Mouse (Mus musculus): ENCODE results near the gene Cryaa. TPM values are rescaled to one million over a fixed set of nuclear protein-coding genes. Genes with fewer than 3 reads are reported as not detected.

The Cryaa gene
- not detected in 2 replicates for total RNA-seq (2014; rRNA removed)
- polyA plus RNA-seq (2012; rRNA removed), result not detected in 2 replicates

DNA sequence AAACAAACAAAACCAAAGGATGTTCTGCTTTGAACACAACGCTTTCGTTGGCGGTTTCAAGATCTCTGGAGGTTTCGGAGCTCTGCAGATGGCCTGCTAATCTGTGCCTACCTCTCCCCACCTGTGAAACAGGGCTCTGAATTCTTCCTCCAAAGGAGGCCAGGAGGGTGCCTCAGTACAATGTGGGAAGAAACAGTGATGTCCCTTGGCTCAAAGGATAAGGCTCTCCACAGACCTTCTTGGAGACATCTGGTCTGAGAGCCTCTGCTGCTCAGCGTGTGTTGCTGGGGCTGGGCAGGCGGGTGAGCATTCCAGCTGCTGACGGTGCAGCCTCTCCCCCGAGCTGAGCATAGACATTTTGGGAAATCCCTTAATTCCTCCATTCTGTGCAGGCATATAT, at the start of gene Cryaa:
Gene Cryaa (plus strand): TSS at position 301 of the 400 bp plus-strand sequence.
- no peaks in the 10 kb centered on the region for H3K27me3 ChIP-seq (ENCODE audit: control insufficient read depth, insufficient read depth, low read length)
- H3K36me3 ChIP-seq (ENCODE audit: control insufficient read depth, insufficient read depth, low read length), result no peaks in the 10 kb centered on the region
- no peaks in the 10 kb centered on the region for H3K4me1 ChIP-seq (ENCODE audit: control insufficient read depth, insufficient read depth, low read length)
- 75% methylated on average over 8 of the region's 8 CpGs for WGBS
- no peak within 1 kb of the TSS for H3K9ac ChIP-seq (ENCODE audit: low read depth, low read length)
- no peak for DNase-seq (ENCODE audit: extremely low read depth, low read depth, low spot score)
- H3K4me3 ChIP-seq (ENCODE audit: insufficient read depth, low read depth, low read length), result no peak within 1 kb of the TSS
- H3K79me2 ChIP-seq (ENCODE audit: control insufficient read depth, insufficient read depth, low read length), result no peaks in the 10 kb centered on the region
- no peak within 1 kb of the TSS for H3K27ac ChIP-seq (replicated peaks; ENCODE audit: insufficient read depth, low read depth, low read length)
- no peak for TF ChIP-seq CTCF (IDR thresholded peaks at IDR 0.05; ENCODE audit: low read depth, low read length)
- no peak for TF ChIP-seq POLR2A (IDR thresholded peaks at IDR 0.05; ENCODE audit: extremely low read depth, insufficient read depth, low read length)

DNA sequence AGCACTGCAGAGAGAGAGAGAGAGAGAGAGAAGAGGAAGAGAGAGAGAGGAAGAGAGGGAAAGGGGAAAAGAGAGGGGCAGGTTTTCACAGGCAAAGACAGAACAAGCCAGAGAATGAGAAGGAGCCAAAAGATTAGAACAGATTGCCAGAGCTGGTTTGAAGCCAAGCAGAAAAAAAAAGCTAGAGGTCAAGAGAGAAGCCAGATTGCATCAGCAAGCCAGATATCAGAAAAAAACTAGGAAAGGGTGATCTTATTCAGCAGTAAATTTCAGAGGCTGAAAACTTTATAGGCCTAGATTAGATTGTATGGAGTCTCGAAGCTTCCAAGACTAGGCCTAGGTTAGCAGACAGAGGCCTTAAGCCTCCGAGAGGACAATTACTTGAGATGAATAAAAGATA, 49.6 kb upstream of the Cryaa start:
- peak; percentile 92 for DNase-seq (ENCODE audit: extremely low read depth, low read depth, low spot score)
- H3K9ac ChIP-seq (ENCODE audit: low read depth, low read length), result no peak overlapping the region
- H3K27me3 ChIP-seq (ENCODE audit: control insufficient read depth, insufficient read depth, low read length), result no peaks in the 10 kb centered on the region
- peaks cover 20% of the 10 kb centered on the region for H3K36me3 ChIP-seq (ENCODE audit: control insufficient read depth, insufficient read depth, low read length)
- H3K27ac ChIP-seq (replicated peaks; ENCODE audit: insufficient read depth, low read depth, low read length), result peak overlapping the region; percentile 78; the same call in 1 of the 2 replicates
- no peak overlapping the region for H3K4me3 ChIP-seq (ENCODE audit: insufficient read depth, low read depth, low read length)
- H3K79me2 ChIP-seq (ENCODE audit: control insufficient read depth, insufficient read depth, low read length), result peaks cover 29% of the 10 kb centered on the region
- TF ChIP-seq CTCF (IDR thresholded peaks at IDR 0.05; ENCODE audit: low read depth, low read length) (no peak), POLR2A (IDR thresholded peaks at IDR 0.05; ENCODE audit: extremely low read depth, insufficient read depth, low read length) (no peak)
- WGBS, result 52% methylated on average over 2 of the region's 2 CpGs
- peaks cover 34% of the 10 kb centered on the region for H3K4me1 ChIP-seq (ENCODE audit: control insufficient read depth, insufficient read depth, low read length)

DNA sequence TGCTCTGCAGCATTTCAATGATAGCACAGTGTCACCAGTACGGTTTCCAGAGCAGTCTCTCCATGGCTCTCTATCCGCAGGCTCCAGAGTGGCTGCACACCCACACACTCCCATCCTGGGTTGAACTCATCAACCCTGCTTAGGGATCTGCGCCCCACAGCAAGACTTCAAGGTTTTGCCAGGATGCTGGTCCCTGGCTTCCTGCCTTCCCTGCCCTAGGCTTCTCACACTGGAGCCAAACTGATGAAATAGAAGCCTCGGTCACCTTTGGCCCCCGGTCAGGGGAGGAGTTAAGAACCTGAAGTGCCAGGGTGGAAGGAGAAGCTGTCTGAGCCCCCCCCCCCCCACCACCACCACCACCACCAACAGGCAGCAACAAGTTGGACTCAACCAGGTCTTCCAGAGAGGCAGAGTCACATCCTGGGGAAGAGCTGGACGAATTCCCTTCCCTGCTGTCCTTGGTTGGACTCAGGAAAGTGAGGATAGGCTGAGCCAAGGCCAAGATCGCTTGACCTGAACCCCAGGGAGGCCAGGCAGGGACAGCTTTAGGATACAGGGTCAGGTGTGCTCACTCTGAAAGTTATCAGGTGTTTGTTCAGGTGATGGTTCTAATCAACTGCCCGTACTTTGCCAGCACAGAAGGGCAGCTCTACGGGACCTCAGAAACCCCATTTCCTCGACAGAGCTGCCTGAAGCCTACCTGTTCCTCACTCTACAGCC, 46.4 kb upstream of the Cryaa start:
- TF ChIP-seq POLR2A (IDR thresholded peaks at IDR 0.05; ENCODE audit: extremely low read depth, insufficient read depth, low read length), result no peak
- no peak for TF ChIP-seq CTCF (IDR thresholded peaks at IDR 0.05; ENCODE audit: low read depth, low read length)
- peak overlapping the region; percentile 63 for H3K9ac ChIP-seq (ENCODE audit: low read depth, low read length)
- peak; percentile 92 for DNase-seq (ENCODE audit: extremely low read depth, low read depth, low spot score)
- peak overlapping the region; percentile 70 for H3K4me3 ChIP-seq (ENCODE audit: insufficient read depth, low read depth, low read length)
- peaks cover 37% of the 10 kb centered on the region for H3K4me1 ChIP-seq (ENCODE audit: control insufficient read depth, insufficient read depth, low read length)
- H3K36me3 ChIP-seq (ENCODE audit: control insufficient read depth, insufficient read depth, low read length), result peaks cover 4% of the 10 kb centered on the region; the same call in 1 of the 2 replicates
- H3K79me2 ChIP-seq (ENCODE audit: control insufficient read depth, insufficient read depth, low read length), result peaks cover 23% of the 10 kb centered on the region
- 15% methylated on average over 10 of the region's 10 CpGs for WGBS
- peak overlapping the region; percentile 96 for H3K27ac ChIP-seq (replicated peaks; ENCODE audit: insufficient read depth, low read depth, low read length)
- no peaks in the 10 kb centered on the region for H3K27me3 ChIP-seq (ENCODE audit: control insufficient read depth, insufficient read depth, low read length)

DNA sequence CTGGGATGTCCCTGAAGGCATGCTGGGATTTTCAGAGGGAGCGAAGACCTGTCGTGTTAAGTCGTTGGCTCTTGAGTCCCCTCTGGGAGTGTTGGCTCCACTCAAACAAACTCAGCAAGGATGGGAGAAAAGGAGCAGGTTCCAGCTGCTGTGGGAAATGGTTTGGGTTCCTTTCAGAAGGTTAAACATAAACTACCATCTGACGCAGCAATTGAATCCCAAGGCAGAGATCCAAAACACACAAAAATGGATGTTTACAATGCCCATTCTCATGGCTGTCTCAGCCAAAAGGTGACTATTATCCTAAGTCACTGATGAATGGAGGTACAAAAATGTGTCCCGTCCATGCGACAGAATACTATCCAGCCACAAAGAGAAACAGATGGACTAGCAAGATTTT, 44.6 kb upstream of the Cryaa start:
- peak overlapping the region; percentile 96 for H3K27ac ChIP-seq (replicated peaks; ENCODE audit: insufficient read depth, low read depth, low read length)

DNA sequence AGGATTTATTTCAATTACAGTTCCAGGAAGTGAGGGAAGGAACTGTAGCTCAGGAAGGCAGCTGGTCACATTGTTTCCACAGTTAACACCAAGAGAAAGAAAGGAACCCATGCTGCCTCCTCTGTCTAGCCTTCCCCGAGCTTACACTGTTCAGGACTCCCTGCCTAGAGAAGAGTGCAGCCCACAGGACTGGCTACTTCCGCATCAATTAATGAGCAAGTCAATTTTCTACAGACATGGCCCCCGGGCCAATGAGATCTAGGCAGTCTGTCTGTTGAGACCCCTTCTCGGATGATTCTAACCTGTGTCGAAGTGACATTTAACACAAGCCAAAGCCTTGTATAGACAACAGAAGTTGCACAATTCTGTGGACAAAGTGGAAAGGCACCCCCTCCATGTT, 42.7 kb upstream of the Cryaa start:
- TF ChIP-seq POLR2A (IDR thresholded peaks at IDR 0.05; ENCODE audit: extremely low read depth, insufficient read depth, low read length) (no peak), CTCF (IDR thresholded peaks at IDR 0.05; ENCODE audit: low read depth, low read length) (no peak)
- H3K9ac ChIP-seq (ENCODE audit: low read depth, low read length), result peak overlapping the region; percentile 29
- peak overlapping the region; percentile 95 for H3K27ac ChIP-seq (replicated peaks; ENCODE audit: insufficient read depth, low read depth, low read length)
- peak overlapping the region; percentile 12 for H3K4me3 ChIP-seq (ENCODE audit: insufficient read depth, low read depth, low read length)
- no peaks in the 10 kb centered on the region for H3K36me3 ChIP-seq (ENCODE audit: control insufficient read depth, insufficient read depth, low read length)
- WGBS, result 31% methylated on average over 5 of the region's 5 CpGs
- H3K4me1 ChIP-seq (ENCODE audit: control insufficient read depth, insufficient read depth, low read length), result peaks cover 36% of the 10 kb centered on the region
- no peak for DNase-seq (ENCODE audit: extremely low read depth, low read depth, low spot score)
- peaks cover 15% of the 10 kb centered on the region; the same call in 1 of the 2 replicates for H3K79me2 ChIP-seq (ENCODE audit: control insufficient read depth, insufficient read depth, low read length)
- H3K27me3 ChIP-seq (ENCODE audit: control insufficient read depth, insufficient read depth, low read length), result no peaks in the 10 kb centered on the region

More for the DNA sequence above, 44.6 kb upstream of the Cryaa start:
- peak overlapping the region; percentile 72 for H3K9ac ChIP-seq (ENCODE audit: low read depth, low read length)
- peak; percentile 98 for DNase-seq (ENCODE audit: extremely low read depth, low read depth, low spot score)
- no peaks in the 10 kb centered on the region for H3K27me3 ChIP-seq (ENCODE audit: control insufficient read depth, insufficient read depth, low read length)
- H3K4me1 ChIP-seq (ENCODE audit: control insufficient read depth, insufficient read depth, low read length), result peaks cover 44% of the 10 kb centered on the region
- H3K4me3 ChIP-seq (ENCODE audit: insufficient read depth, low read depth, low read length), result peak overlapping the region; percentile 70
- peaks cover 17% of the 10 kb centered on the region; the same call in 1 of the 2 replicates for H3K79me2 ChIP-seq (ENCODE audit: control insufficient read depth, insufficient read depth, low read length)
- H3K36me3 ChIP-seq (ENCODE audit: control insufficient read depth, insufficient read depth, low read length), result no peaks in the 10 kb centered on the region
- TF ChIP-seq CTCF (IDR thresholded peaks at IDR 0.05; ENCODE audit: low read depth, low read length) (no peak), POLR2A (IDR thresholded peaks at IDR 0.05; ENCODE audit: extremely low read depth, insufficient read depth, low read length) (no peak)
- 25% methylated on average over 6 of the region's 6 CpGs for WGBS

DNA sequence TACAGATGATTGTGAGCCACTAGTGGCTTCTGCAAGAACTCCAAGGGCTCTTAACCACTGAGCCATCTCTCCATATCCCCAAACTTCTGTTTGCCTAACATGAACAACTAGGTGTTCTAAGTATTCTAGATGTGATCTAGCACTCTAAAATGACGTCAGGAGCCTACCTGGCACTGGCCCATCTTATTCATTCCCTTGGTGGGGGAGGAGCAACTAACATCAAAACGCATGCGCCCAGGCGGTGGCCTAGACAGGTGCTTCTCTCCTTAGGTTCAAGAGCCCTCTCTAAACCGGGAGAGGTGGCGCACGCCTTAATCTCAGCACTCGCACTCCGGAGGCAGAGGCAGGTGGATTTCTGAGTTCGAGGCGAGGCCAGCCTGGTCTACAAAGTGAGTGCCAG, 41.8 kb upstream of the Cryaa start:
- H3K9ac ChIP-seq (ENCODE audit: low read depth, low read length), result peak overlapping the region; percentile 84
- DNase-seq (ENCODE audit: extremely low read depth, low read depth, low spot score), result peak; percentile 95
- H3K79me2 ChIP-seq (ENCODE audit: control insufficient read depth, insufficient read depth, low read length), result peaks cover 10% of the 10 kb centered on the region; the same call in 1 of the 2 replicates
- WGBS, result 18% methylated on average over 11 of the region's 11 CpGs
- H3K36me3 ChIP-seq (ENCODE audit: control insufficient read depth, insufficient read depth, low read length), result no peaks in the 10 kb centered on the region
- H3K4me1 ChIP-seq (ENCODE audit: control insufficient read depth, insufficient read depth, low read length), result peaks cover 31% of the 10 kb centered on the region
- no peaks in the 10 kb centered on the region for H3K27me3 ChIP-seq (ENCODE audit: control insufficient read depth, insufficient read depth, low read length)
- H3K4me3 ChIP-seq (ENCODE audit: insufficient read depth, low read depth, low read length), result peak overlapping the region; percentile 83
- TF ChIP-seq POLR2A (IDR thresholded peaks at IDR 0.05; ENCODE audit: extremely low read depth, insufficient read depth, low read length), result peak; percentile 37; the same call in 1 of the 2 replicates
- no peak for TF ChIP-seq CTCF (IDR thresholded peaks at IDR 0.05; ENCODE audit: low read depth, low read length)
- H3K27ac ChIP-seq (replicated peaks; ENCODE audit: insufficient read depth, low read depth, low read length), result peak overlapping the region; percentile 95
